In genomic region chr5:100570716-100571115, GRCm38 (mm10) we compare ENCODE assay signal across 13 mouse cellular contexts. TPM values are rescaled to one million over a fixed set of nuclear protein-coding genes. Genes with fewer than 3 reads are reported as not detected.
DNase-seq lines count a peak whose midpoint lies in the region; ATAC-seq and TF ChIP-seq lines count a peak whose summit lies in the region.
"Had no signal": no experiment of that assay in that cellular context is flagged by ENCODE, and none has a peak within 500 bp of the region (broad histone marks: within the 10 kb centered on the region; RNA-seq: fewer than 3 reads in every experiment).

No protein-coding gene starts in this region.

- WGBS in kidney, embryonic 16.5 days, result 20% methylated on average over 8 of the region's 8 CpGs
- 17% methylated on average over 8 of the region's 8 CpGs for WGBS in liver, postnatal 0 days (ENCODE audit: insufficient replicate concordance)
- WGBS in midbrain, embryonic 15.5 days, result 43% methylated on average over 8 of the region's 8 CpGs
- WGBS in hindbrain, postnatal 0 days, result 38% methylated on average over 8 of the region's 8 CpGs

- ATAC-seq in kidney, embryonic 16.5 days (ENCODE audit: low FRiP score, low TSS enrichment), result peak; percentile 40; the same call in 1 of the 2 replicates
- no peak for ATAC-seq in G1E (ENCODE audit: extremely low read depth, insufficient number of reproducible peaks, low FRiP score, poor library complexity, severe bottlenecking)
- ATAC-seq in liver, postnatal 0 days, result no peak
- ATAC-seq in midbrain, embryonic 15.5 days (replicated peaks), result no peak
- no peak for ATAC-seq in hindbrain, postnatal 0 days

- H3K4me3 ChIP-seq in kidney, embryonic 16.5 days (ENCODE audit: low read length), result peak overlapping the region; percentile 31
- H3K4me3 ChIP-seq in G1E (ENCODE audit: low read depth, low read length), result peak overlapping the region; percentile 49; the same call in 1 of the 2 replicates
- peak overlapping the region; percentile 45 for H3K4me3 ChIP-seq in liver, postnatal 0 days (ENCODE audit: low read depth, low read length)
- no peak overlapping the region for H3K4me3 ChIP-seq in midbrain, embryonic 15.5 days
- no peak overlapping the region for H3K4me3 ChIP-seq in hindbrain, postnatal 0 days (ENCODE audit: low read length)
- H3K4me3 ChIP-seq: forebrain, embryonic 12.5 days; hindbrain, embryonic 13.5 days had no signal

- peak overlapping the region; percentile 73 for H3K27ac ChIP-seq in kidney, embryonic 16.5 days (ENCODE audit: low read length)
- peak overlapping the region; percentile 78 for H3K27ac ChIP-seq in liver, postnatal 0 days (ENCODE audit: low read depth)
- no peak overlapping the region for H3K27ac ChIP-seq in midbrain, embryonic 15.5 days
- no peak overlapping the region for H3K27ac ChIP-seq in hindbrain, postnatal 0 days
- H3K27ac ChIP-seq: forebrain, embryonic 12.5 days; hindbrain, embryonic 13.5 days had no signal

- H3K9me3 ChIP-seq in kidney, embryonic 16.5 days (ENCODE audit: low read length), result no peaks in the 10 kb centered on the region
- H3K9me3 ChIP-seq in G1E (replicated peaks), result no peaks in the 10 kb centered on the region
- H3K9me3 ChIP-seq in liver, postnatal 0 days (ENCODE audit: low read length), result no peaks in the 10 kb centered on the region
- no peaks in the 10 kb centered on the region for H3K9me3 ChIP-seq in midbrain, embryonic 15.5 days
- no peaks in the 10 kb centered on the region for H3K9me3 ChIP-seq in hindbrain, postnatal 0 days (ENCODE audit: low read length)
- H3K9me3 ChIP-seq: forebrain, embryonic 12.5 days; hindbrain, embryonic 13.5 days had no signal

- peak overlapping the region; percentile 13 for H3K9ac ChIP-seq in kidney, embryonic 16.5 days (replicated peaks; ENCODE audit: low read length)
- H3K9ac ChIP-seq in liver, postnatal 0 days (replicated peaks), result peak overlapping the region; percentile 39
- H3K9ac ChIP-seq in midbrain, embryonic 15.5 days, result no peak overlapping the region
- no peak overlapping the region for H3K9ac ChIP-seq in hindbrain, postnatal 0 days (replicated peaks; ENCODE audit: low read length)
- H3K9ac ChIP-seq: forebrain, embryonic 12.5 days; hindbrain, embryonic 13.5 days had no signal

- H3K4me1 ChIP-seq in kidney, embryonic 16.5 days (ENCODE audit: insufficient read depth, low read length), result peaks cover 41% of the 10 kb centered on the region
- H3K4me1 ChIP-seq in G1E (ENCODE audit: insufficient read depth, low read depth, low read length), result peaks cover 66% of the 10 kb centered on the region
- peaks cover 19% of the 10 kb centered on the region for H3K4me1 ChIP-seq in liver, postnatal 0 days (ENCODE audit: insufficient read depth)
- no peaks in the 10 kb centered on the region for H3K4me1 ChIP-seq in midbrain, embryonic 15.5 days
- H3K4me1 ChIP-seq in hindbrain, postnatal 0 days (ENCODE audit: insufficient read depth, low read length), result no peaks in the 10 kb centered on the region
- H3K4me1 ChIP-seq: forebrain, embryonic 12.5 days; hindbrain, embryonic 13.5 days had no signal

- peak overlapping the region; percentile 48 for H3K4me2 ChIP-seq in kidney, embryonic 16.5 days (replicated peaks; ENCODE audit: low read depth, low read length)
- H3K4me2 ChIP-seq in liver, postnatal 0 days (ENCODE audit: low read depth, low read length), result peak overlapping the region; percentile 56
- no peak overlapping the region for H3K4me2 ChIP-seq in midbrain, embryonic 15.5 days
- no peak overlapping the region for H3K4me2 ChIP-seq in hindbrain, postnatal 0 days (ENCODE audit: low read depth, low read length)
- H3K4me2 ChIP-seq: forebrain, embryonic 12.5 days; hindbrain, embryonic 13.5 days had no signal

- H3K27me3 ChIP-seq in kidney, embryonic 16.5 days (ENCODE audit: insufficient read depth, low read length), result no peaks in the 10 kb centered on the region
- peaks cover 17% of the 10 kb centered on the region for H3K27me3 ChIP-seq in G1E (ENCODE audit: insufficient read depth, low read length)
- no peaks in the 10 kb centered on the region for H3K27me3 ChIP-seq in liver, postnatal 0 days (ENCODE audit: insufficient read depth, low read length)
- no peaks in the 10 kb centered on the region for H3K27me3 ChIP-seq in midbrain, embryonic 15.5 days (replicated peaks)
- no peaks in the 10 kb centered on the region for H3K27me3 ChIP-seq in hindbrain, postnatal 0 days (ENCODE audit: insufficient read depth, low read length)
- H3K27me3 ChIP-seq: forebrain, embryonic 12.5 days; hindbrain, embryonic 13.5 days had no signal

- TF ChIP-seq CTCF in G1E (IDR thresholded peaks at IDR 0.05; ENCODE audit: low read depth, low read length), result no peak
- TF ChIP-seq CTCF in liver, postnatal 0 days (IDR thresholded peaks at IDR 0.05; ENCODE audit: low read depth), result no peak
- TF ChIP-seq CTCF in hindbrain, postnatal 0 days (IDR thresholded peaks at IDR 0.05; ENCODE audit: low read depth), result no peak

- H3K36me3 ChIP-seq in kidney, embryonic 16.5 days (ENCODE audit: insufficient read depth, low read length), result no peaks in the 10 kb centered on the region
- H3K36me3 ChIP-seq in G1E (replicated peaks), result no peaks in the 10 kb centered on the region
- H3K36me3 ChIP-seq in liver, postnatal 0 days (replicated peaks; ENCODE audit: insufficient read depth, low read length), result no peaks in the 10 kb centered on the region
- no peaks in the 10 kb centered on the region for H3K36me3 ChIP-seq in midbrain, embryonic 15.5 days (replicated peaks)
- H3K36me3 ChIP-seq in hindbrain, postnatal 0 days (ENCODE audit: insufficient read depth, low read length), result no peaks in the 10 kb centered on the region
- H3K36me3 ChIP-seq: forebrain, embryonic 12.5 days; hindbrain, embryonic 13.5 days had no signal

- DNase-seq in kidney, postnatal 36 days, result no peak
- DNase-seq in G1E (ENCODE audit: low spot score), result no peak
- peak; percentile 5 for DNase-seq in embryo, embryonic 11.5 days (ENCODE audit: low read depth, low spot score)
- no peak for DNase-seq in liver, postnatal 0 days
- DNase-seq in hindbrain, postnatal 0 days (ENCODE audit: low spot score), result no peak
- DNase-seq: adrenal gland, postnatal 10 days; cerebellum, postnatal 14 days; retina, postnatal 1 day had no signal

- TF ChIP-seq EP300 in liver, postnatal 0 days (IDR thresholded peaks at IDR 0.05; ENCODE audit: low read depth), result no peak

RNA-seq across cellular contexts. Expression of gene Plac8, which starts 1.3 kb away (rescaled TPM):
- polyA plus RNA-seq in kidney, embryonic 16.5 days (2015; fragmentation: Nextera tagmentation; extraction: Ambion mirVana), result 87.7 and 91.5 TPM in 2 replicates
- 3.6 and 8.9 TPM in 2 replicates for total RNA-seq in G1E (2014; fragmentation: Nextera tagmentation)
- 2.7 and 5.9 TPM in 2 replicates for total RNA-seq in G1E (2017)
- polyA plus RNA-seq in G1E (2012), result 0.36 and 0.56 TPM in 2 replicates
- 104 and 109 TPM in 2 replicates for polyA plus RNA-seq in liver, postnatal 0 days (2015; fragmentation: Nextera tagmentation; extraction: Ambion mirVana)
- 0.49 and 0.71 TPM in 2 replicates for polyA plus RNA-seq in midbrain, embryonic 15.5 days (2015; fragmentation: Nextera tagmentation; extraction: Ambion mirVana)
- total RNA-seq in hindbrain, postnatal 0 days (2014; rRNA removed), result 1.3 and 3.9 TPM in 2 replicates
- polyA plus RNA-seq in hindbrain, postnatal 0 days (2015; fragmentation: Nextera tagmentation; extraction: Ambion mirVana), result 2.8 and 3.4 TPM in 2 replicates
- total RNA-seq: left cerebral cortex, postnatal 10 days had no signal

RNA-seq across cellular contexts. Expression of gene Cops4, which starts 52.6 kb away (rescaled TPM):
- polyA plus RNA-seq in kidney, embryonic 16.5 days (2015; fragmentation: Nextera tagmentation; extraction: Ambion mirVana), result 191 and 193 TPM in 2 replicates
- total RNA-seq in G1E (2014; fragmentation: Nextera tagmentation) (76.7 and 84.4 TPM in 2 replicates), G1E (2017) (120 and 129 TPM in 2 replicates)
- polyA plus RNA-seq in G1E (2012), result 4.9 and 11.9 TPM in 2 replicates
- polyA plus RNA-seq in liver, postnatal 0 days (2015; fragmentation: Nextera tagmentation; extraction: Ambion mirVana), result 48.5 and 50.1 TPM in 2 replicates
- polyA plus RNA-seq in midbrain, embryonic 15.5 days (2015; fragmentation: Nextera tagmentation; extraction: Ambion mirVana), result 170 and 172 TPM in 2 replicates
- total RNA-seq in hindbrain, postnatal 0 days (2014; rRNA removed), result 91.7 and 97.5 TPM in 2 replicates
- polyA plus RNA-seq in hindbrain, postnatal 0 days (2015; fragmentation: Nextera tagmentation; extraction: Ambion mirVana), result 169 and 172 TPM in 2 replicates

Comparison
In these comparisons a context has a peak if more than half of its experiments do, and no peak if none do; other contexts are left out.
1. H3K27ac ChIP-seq: peak in kidney, embryonic 16.5 days (single experiment) and liver, postnatal 0 days (single experiment); none in midbrain, embryonic 15.5 days (single experiment) and hindbrain, postnatal 0 days (single experiment).
2. H3K4me2 ChIP-seq: peak in kidney, embryonic 16.5 days (single experiment) and liver, postnatal 0 days (single experiment); none in midbrain, embryonic 15.5 days (single experiment) and hindbrain, postnatal 0 days (single experiment).
3. H3K4me3 ChIP-seq: peak in kidney, embryonic 16.5 days (single experiment), G1E (single experiment) and liver, postnatal 0 days (single experiment); none in midbrain, embryonic 15.5 days (single experiment) and hindbrain, postnatal 0 days (single experiment).
4. H3K9ac ChIP-seq: peak in kidney, embryonic 16.5 days (single experiment) and liver, postnatal 0 days (single experiment); none in midbrain, embryonic 15.5 days (single experiment) and hindbrain, postnatal 0 days (single experiment).
5. RNA of gene Plac8, which starts 1.3 kb away (polyA plus RNA-seq): 104 to 109 TPM in liver, postnatal 0 days and 87.7 to 91.5 TPM in kidney, embryonic 16.5 days; 2.8 to 3.4 TPM in hindbrain, postnatal 0 days, 0.49 to 0.71 TPM in midbrain, embryonic 15.5 days and 0.36 to 0.56 TPM in G1E; every median in the first group is over 10 times any median in the second.